Mouse (Mus musculus) spleen, adult 2 months (tissue): ENCODE results near the gene Brca2.

Experiments used
- CTCF ChIP-seq: fragments of 200-500 bp; IDR thresholded peaks from 2 replicates; pipeline ENCODE4 v1.5.1; 2011; ENCODE audit warnings: mild to moderate bottlenecking, inconsistent platforms; ENCODE audit not compliant: insufficient read depth, insufficient read length, insufficient replicate concordance; ENCODE audit errors: extremely low read depth
- POLR2A ChIP-seq: fragments of 200-500 bp; IDR thresholded peaks from 2 replicates; pipeline ENCODE4 v1.6.1; 2011; ENCODE audit warnings: low read depth, low read length, inconsistent platforms

- TF ChIP-seq CTCF (no peak), POLR2A (no peak)
These were observed 91.6 kb downstream of the Brca2 start for GRCm38 (mm10) chr5:150614054-150614453.
